Mouse (Mus musculus) small intestine, adult 2 months (tissue): ENCODE measurements around the gene Gpr180.

ENCODE experiments used
- CTCF ChIP-seq: fragments of 200-500 bp; IDR thresholded peaks from 2 replicates; pipeline ENCODE4 v1.5.1; 2012; ENCODE audit warnings: low read depth, mild to moderate bottlenecking, control low read depth, inconsistent platforms, low read length, moderate library complexity, mixed read lengths; ENCODE audit not compliant: insufficient replicate concordance, insufficient read length; ENCODE audit errors: extremely low read depth
- POLR2A ChIP-seq: fragments of 200-500 bp; IDR thresholded peaks from 2 replicates; pipeline ENCODE4 v1.6.1; 2012; ENCODE audit warnings: low read depth, mild to moderate bottlenecking, control low read depth, inconsistent platforms, low read length, moderate library complexity

- TF ChIP-seq CTCF, result no peak
- no peak for TF ChIP-seq POLR2A
Observed at GRCm38 (mm10) chr14:118162640-118163039, 25.7 kb downstream of the Gpr180 start.
